Mouse (Mus musculus) gastrocnemius, adult 18-20 months (tissue): ENCODE results near the gene Cnmd. TPM values are rescaled to one million over a fixed set of nuclear protein-coding genes. Genes with fewer than 3 reads are reported as not detected.
A peak's percentile ranks its signal among the peaks of the same experiment; 100 is the strongest.

Experiments
- DNase-seq: peaks from one replicate; pipeline ENCODE4 v3.0.0; 2021; ENCODE audit warnings: low spot score
- long read RNA-seq, 2 experiments: library from polyadenylated mRNA; stranded (forward); transcript quantifications; one replicate each; pipeline ENCODE4 v2.0.0; 2021
- total RNA-seq, 2 experiments: library from RNA; stranded (reverse); gene quantifications; 2 replicates each; pipeline ENCODE4 v1.2.3; 2021

Cnmd gene
- under 1 TPM; 0.17 to 0.41 TPM for total RNA-seq
- long read RNA-seq, experiment 1, partial matches to known transcripts: 0 of 1 reads
- long read RNA-seq, experiment 1, other reads (novel, unspliced or antisense): 0 of 1 reads
- long read RNA-seq, experiment 2: 0 reads

DNA sequence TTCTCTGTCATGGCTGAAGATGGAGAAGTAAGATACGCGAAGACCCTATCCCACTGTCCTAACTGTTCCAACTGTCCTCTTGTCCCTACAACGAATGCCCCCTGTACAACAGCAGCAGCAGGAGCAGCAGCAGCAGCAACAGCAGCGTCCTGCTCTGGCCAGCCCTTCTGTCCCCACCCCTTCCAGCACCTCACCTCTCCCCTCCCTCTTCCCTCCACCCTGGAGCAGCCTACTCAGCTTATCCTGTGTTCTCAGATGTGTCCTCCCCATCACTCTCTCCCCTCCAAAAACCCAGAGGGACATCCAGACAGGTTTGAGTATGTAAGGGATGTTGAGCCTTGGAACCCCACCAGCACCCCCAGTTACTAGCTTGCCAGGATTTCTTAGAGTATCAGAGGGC, at the start of gene Cnmd:
Gene Cnmd, minus strand, starts transcription at position 170 of the 400 bp plus-strand sequence.
- no peak for DNase-seq

DNA sequence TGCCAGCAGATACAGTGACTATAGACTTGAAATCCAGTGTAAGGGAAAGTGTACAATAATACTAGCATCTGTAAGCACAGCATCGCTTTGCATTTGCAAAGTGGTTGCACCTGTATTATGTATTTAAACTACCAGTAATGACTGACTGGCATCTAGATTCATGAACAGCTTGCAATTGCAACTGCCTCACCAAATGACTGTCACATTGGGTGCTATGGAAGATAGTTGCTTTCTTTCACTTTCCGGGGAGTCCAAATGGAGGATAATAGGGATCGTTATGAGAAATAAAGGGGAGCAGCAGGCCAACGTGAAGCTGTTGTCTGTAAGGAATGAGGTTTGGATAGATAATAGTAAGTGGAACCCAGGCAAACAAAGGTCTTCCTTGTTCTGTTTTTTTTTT, 49.3 kb upstream of the Cnmd start:
- no peak for DNase-seq

GRCm38 (mm10) chr14:79703523-79704172, 41.7 kb upstream of the Cnmd start:
- DNase-seq: no peak

DNA sequence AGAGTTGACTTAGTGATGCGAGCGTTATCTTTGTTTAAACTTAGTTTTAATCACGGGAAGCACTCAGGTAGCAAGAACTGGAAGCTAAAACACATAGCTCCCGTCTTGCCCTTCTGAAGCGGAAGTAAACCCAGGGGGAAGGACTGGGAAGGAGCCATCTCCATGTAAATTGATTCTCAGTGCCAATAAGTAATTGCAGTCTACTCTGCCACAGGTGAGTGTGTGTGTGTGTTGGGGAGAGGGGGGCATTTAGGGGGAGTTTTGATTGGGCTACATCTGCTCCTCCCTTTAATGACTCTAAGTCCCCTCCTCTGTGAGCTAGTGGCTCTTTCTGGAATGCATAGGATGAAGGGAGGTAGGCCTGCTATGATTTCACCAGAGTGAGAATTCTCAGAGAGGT, 39.6 kb upstream of the Cnmd start:
- DNase-seq: no peak

- no peak for DNase-seq
Observed at GRCm38 (mm10) chr14:79701054-79701453, 39.1 kb upstream of the Cnmd start.

GRCm38 (mm10) chr14:79699381-79699780, 37.4 kb upstream of the Cnmd start:
- DNase-seq: no peak

DNA sequence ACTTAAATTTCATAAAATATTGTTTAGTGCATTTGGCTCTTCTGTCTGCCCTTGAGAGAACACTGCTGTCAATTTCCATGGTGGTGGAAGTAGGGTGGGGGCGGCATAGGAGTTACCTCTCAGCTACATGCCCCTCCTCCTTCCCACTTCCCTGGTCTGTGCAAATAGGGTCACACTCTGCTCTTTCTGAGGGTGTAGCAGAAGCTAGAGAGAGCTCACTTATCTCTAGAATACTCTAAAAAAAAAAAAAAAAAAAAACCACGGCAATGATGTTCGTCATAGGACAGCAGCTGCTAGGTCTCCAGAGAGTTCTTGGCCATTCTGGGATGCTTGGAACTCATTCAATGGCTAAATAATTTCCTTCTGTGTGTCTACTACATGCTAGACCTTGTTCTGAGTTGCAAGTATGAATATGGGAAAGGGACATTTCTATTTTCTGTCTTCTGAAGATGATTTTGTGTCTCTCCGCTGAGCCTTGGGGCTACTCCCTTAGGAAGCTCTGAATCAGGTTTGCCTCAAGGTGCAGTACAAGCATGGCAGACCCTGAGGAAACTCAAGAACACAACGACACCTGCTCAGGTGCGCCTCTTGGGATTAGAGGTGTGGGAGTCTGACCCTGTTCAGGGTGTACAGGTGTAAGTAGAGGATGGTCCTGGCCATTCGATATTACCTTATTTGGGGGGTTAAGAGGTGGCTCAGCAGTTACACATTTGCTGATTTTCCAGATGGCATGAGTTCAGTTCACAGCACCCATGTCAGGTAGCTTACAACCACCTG, 28.3 kb upstream of the Cnmd start:
- no peak for DNase-seq

DNA sequence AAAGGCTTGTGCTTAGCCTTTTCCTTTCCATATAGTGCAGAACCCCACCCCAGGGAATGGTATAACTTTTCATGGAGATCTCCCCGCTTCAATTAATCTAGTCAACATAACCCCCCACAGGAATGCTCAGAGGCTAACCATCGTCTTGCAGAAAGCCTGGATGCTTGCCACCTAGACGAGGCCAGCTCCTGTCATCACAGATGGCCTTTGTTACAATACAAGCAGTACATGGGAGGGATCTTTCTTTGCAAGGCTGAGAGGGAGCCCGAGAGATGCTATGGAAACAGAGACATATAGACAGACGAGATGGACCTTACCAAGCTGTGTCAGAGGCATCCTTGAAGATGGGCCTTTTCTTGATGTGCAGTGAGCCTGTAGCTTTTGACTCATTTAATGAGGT, 18.7 kb upstream of the Cnmd start:
- no peak for DNase-seq

GRCm38 (mm10) chr14:79677891-79678687, 16.1 kb upstream of the Cnmd start:
- DNase-seq: no peak

DNA sequence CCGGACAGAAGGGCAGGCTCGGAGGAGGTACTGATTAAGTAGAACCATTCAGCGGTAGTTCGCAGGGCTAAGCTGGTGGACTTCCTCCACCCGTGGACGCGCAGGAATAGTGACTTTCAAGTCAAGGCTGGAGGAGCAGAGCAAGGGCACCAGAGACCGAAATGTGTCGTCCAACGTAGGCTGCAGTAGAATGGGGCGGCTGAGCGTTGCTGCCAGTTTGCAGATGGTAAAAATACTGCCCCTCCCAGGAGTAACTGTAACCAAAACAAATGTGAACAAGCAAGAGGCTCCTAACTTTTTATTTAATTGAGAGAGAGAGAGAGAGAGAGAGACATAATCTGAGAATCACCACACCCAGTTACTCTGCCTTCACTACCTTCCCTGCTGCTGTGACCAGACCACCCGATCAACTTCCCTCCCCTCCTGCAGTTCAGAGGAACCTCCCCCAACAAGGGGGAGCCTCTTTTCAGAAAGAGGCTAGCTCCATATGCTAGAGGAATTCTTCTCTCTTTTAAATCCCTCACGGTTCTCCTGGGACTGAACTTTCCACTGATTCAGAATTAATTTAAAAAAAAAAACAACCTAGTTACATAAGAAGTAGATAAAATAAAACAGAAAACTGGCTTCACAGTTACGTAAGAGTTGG, 15.3 kb upstream of the Cnmd start:
- DNase-seq: no peak

DNA sequence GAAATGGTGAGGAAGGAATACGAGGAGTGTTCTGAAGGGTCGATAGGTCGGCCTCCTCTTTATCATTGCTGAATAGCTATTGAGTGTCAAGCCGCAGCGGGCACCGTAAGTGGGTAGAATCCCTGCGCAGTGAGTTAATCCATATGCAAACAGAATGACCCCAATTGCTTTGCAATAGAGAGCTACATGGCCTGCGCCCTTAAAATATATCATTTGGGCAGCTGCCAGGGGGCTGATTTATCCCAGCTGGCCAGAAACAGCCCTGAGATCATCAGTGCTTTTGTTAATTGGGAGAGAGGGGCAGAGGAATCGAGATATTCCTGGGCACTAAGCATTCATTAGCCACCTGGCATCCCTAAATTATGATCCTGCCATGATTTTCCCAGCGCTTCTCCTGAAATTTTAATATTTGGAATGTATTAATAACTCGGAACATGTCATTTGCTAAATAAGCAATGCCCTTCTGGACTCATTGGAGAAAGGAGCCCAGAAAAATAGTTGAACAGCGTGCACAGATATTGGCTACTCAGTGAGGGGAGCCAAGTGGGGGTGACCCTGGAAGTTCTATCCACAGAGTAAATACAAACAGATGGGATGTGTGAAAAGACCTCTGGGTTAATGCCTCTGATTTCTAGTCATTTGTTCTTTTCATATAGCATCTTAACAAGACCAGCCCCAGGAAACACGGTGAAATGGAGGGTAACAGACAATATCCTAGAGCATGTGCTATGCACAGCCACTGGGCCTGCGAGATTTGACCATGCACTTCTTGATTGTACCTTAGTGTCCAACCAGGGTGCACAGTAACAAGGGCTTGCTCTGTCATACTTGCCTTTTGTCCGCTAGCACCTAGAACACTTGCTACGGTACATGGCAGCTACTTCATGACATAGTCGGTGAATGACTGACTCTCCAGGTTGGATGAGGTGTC, 11.4 kb upstream of the Cnmd start:
- DNase-seq: no peak

DNA sequence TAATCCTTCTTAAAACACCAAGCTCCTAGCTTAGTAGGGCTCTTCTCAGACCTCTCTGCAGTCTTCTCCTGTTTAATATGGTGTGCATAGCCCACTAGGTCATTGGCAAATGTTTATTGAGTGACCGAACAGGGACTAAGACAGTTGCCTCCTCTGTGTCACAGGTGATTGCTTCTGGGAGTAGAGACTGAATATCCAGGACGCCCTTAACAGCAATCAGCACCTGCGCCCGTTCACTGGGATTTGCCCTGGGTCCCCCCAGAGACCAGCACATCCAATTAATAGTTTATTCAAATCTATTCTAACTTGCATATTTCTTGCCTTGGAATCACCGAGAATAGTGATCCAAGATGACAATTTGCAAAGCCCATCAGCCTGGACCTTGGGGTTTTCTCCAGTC, 10.6 kb upstream of the Cnmd start:
- DNase-seq: no peak

GRCm38 (mm10) chr14:79671008-79671407, 9.0 kb upstream of the Cnmd start:
- DNase-seq: no peak

GRCm38 (mm10) chr14:79661005-79661917, 709 bp downstream of the Cnmd start:
- DNase-seq: peak; percentile 58

DNA sequence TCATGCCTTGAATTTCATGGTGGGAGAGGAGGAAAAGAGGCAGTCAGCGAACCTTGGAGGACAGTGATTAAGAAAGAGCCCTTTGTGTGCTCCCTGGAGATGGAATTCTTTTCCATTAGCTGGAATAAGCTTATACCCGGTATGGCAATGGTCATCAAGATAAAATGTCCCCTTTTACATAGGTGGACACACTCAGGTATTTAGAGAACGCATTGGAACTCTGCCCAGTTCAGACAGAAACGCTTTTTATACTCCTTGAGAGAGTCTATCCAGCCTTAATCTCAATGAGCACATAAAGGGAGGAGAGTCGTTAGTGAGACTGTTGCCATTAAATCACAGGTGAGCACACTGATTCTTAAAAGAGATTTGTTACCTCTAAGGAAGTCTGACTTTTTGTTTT, 1.5 kb downstream of the Cnmd start:
- DNase-seq: no peak

- no peak for DNase-seq
Observed at GRCm38 (mm10) chr14:79658748-79659508, 3.0 kb downstream of the Cnmd start.

DNA sequence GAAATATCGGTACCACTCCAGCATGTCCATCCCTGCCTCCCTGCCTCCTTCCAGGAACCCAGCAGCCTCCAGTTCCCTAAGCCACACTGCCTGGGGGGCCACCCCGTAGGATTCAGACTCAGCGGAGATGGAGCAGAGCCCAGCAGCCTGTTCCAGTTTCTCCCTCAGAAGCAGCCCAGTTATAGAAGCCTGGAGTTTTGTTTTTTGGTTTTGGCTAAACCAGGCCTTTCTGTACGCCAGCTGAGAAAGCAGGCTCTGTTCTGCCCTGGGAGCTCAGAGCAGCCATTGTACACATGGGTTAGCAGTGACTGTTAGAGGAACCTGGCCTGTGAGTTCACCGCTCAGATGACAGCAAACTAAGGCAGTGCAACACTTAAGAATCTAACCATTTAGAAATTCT, 3.7 kb downstream of the Cnmd start:
- peak; percentile 18 for DNase-seq

GRCm38 (mm10) chr14:79652654-79653053, 9.3 kb downstream of the Cnmd start:
- no peak for DNase-seq

- DNase-seq: no peak
Observed at GRCm38 (mm10) chr14:79649680-79650079, 12.3 kb downstream of the Cnmd start.
